Mouse (Mus musculus): Measurements from ENCODE around the gene Mvd.
A peak's percentile ranks its signal among the peaks of the same experiment; 100 is the strongest.

Gene Mvd

GRCm38 (mm10) chr8:122443262-122444006, at the start of gene Mvd:
Mvd (minus strand) TSS chr8:122443422.
- peak; percentile 99 for DNase-seq (ENCODE audit: low read depth, low spot score)

DNA sequence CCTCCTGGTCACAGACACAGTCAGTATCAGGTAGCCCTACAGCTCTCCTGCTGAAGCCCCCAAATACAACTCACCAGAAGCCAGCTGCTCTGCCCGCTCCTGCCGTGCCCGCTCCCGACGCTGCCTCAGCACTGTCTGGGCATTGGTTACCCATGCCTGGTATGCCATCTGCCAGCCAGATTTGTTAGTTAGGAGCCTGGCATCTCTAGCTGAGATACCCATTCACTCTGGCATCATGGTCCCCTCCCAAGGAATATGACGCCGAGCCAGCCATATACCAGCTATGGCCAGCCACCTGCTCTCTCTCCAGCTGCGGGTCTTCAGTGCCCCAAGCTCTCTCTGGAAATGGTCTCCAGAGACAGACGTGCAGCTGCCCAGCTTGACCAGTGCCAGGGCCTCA, 45.2 kb upstream of the Mvd start:
- no peak for DNase-seq (ENCODE audit: low read depth, low spot score)

- DNase-seq (ENCODE audit: low read depth, low spot score) = no peak
Measured at GRCm38 (mm10) chr8:122484831-122485230, 41.6 kb upstream of the Mvd start.

- peak; percentile 39 for DNase-seq (ENCODE audit: low read depth, low spot score)
Measured at GRCm38 (mm10) chr8:122483877-122484276, 40.7 kb upstream of the Mvd start.

DNA sequence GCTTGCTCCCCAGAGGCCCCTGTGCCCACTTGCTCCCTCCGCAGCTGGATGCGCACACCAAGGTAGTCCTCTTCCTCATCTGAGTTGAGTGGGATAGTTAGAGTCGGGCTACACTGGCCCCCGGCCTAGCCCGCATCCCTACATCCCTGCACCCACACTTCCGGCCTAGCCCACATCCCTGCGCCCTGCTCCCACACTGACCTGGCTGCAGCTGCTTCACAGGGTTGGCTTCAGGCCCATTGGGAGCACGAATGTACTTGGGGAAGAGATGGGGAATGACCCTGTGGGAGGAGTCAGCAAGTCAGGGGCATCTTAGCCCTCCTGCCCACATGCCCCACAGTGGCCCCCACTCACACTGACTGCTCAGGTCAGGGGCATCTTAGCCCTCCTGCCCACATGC, 39.2 kb upstream of the Mvd start:
- no peak for DNase-seq (ENCODE audit: low read depth, low spot score)

DNA sequence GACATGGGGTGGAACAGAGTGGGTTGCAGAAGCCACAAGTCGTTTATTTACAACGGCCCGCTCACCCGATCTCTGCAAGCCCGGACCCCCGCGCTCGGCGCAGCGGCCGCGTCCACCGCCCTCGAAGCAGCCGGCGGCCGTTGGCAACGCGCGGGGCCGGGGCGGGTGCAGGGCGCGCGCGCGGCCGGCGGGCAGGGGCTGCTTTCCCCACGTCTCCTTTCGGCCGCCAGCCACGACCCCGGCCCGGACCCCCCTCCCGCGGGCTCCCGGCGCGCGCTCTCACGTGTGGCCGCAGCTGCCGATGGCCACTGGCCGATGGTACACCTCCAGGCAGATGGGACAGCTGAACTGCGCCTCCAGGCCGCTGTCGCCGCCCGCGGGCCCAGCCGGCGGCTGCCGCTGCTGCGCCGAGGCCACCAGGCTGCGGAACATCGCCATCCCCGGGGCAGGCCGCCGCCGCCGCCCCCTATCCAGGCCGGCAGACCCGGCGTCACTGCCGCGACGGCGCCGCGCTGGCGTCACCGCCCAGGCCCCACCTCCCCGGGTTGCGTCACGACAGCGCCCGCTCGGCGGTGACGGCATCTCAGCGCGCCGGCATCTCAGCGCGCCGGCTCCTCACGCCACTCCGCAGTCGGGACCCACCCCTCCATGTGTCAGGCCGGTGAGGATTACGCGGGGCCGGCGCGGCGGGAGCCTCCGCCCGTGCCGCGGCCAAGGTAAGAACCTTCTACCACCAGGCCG, 32.5 kb upstream of the Mvd start, which contains the start of the genes Rnf166 and Ctu2:
TSS of gene Rnf166 (minus strand) at position 485 of the 741 bp plus-strand sequence.
TSS of gene Ctu2 (plus strand) at position 564 of the 741 bp plus-strand sequence.
- peak; percentile 97 for DNase-seq (ENCODE audit: low read depth, low spot score)

DNA sequence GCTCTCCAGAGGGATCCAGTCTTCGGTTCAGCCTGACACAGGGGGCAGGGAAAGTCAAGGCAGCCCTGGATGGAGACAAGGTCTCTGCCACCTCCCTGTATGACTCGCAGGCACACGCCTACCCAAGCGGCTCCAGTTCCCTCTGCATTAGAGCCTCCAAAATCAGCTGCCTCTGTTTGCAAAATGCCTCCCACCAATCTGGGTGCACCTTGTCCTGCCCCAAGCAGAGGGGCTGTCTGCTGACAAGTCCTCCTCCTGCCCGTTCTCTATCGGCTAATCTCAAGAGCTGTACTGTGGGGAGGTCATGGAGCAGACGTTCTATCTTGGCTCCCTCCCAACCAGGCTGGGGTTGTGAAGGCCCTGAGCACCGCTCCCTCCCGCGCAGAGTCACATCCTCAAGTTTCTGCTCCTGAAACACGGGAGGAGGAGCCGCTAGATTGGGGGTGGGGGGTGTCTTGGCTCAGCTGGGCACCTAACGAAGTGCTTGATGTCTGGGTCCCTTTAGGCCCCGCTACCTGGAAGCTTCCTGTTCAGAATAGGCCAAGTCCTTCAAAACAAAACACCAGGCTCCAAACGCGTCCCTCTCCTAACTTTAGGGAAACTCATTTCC, 31.8 kb upstream of the Mvd start:
- peak; percentile 50 for DNase-seq (ENCODE audit: low read depth, low spot score)

GRCm38 (mm10) chr8:122473911-122474421, 30.7 kb upstream of the Mvd start:
- DNase-seq (ENCODE audit: low read depth, low spot score) = peak; percentile 55

GRCm38 (mm10) chr8:122470691-122471090, 27.5 kb upstream of the Mvd start:
- DNase-seq (ENCODE audit: low read depth, low spot score) = no peak

GRCm38 (mm10) chr8:122469965-122470364, 26.7 kb upstream of the Mvd start:
- no peak for DNase-seq (ENCODE audit: low read depth, low spot score)

DNA sequence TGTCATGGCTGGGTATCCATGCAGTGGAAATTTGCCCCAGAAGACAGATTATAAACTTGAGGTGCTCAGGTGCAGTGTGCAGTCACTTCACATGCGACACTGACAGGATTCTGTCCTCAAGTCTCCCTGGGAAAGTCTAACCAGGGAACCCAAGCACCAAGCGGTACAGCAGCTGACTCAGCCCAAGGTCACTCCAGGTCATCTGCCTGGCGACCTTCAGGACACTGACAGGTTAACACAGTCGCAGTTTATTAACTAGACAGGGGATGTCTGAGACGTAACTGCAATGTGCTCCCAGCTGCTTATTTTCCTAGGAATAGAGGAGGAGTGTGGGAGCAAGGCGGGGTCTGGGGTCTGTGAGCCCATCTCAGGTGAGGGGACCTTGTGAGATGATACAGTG, 26.2 kb upstream of the Mvd start:
- no peak for DNase-seq (ENCODE audit: low read depth, low spot score)

DNA sequence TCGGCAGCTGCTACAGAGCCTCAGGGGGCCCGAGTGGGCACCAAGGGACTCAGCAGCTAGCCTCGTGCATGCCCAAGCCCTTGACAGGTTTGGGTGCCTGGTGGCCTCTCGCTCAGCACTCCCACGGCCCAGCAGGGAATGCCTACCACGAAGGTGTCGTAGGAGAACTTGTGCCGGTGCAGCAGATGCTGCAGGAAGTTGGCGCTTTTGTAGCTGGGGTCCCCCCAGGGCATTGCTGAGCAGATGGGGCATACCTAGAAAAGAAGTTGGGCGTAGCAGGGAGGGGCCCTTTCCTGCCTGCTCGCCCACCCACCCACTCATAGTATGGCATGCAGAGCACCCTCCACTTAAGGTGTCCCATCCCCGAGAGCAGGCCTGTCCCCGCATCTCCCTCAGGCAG, 24.6 kb upstream of the Mvd start:
- no peak for DNase-seq (ENCODE audit: low read depth, low spot score)

DNA sequence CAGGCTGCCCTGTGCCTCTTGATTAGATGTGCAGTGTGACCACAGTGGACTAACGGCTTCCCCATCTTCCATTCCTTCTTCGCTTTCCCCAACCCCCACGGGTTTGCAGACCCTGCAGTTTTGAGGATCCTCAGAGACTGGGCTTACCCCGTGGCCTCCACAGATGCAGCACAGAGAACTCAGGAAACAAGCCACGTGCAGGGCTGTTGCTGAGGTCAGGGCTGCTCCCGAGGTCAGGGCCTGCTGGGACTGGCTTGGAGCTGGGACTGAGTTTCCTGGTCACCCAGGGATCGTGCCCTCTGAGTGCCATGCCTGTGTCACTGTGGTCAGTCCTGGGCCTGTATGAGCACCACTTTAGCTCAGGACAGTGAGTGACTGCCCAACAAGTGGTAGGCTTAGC, 21.8 kb upstream of the Mvd start:
- no peak for DNase-seq (ENCODE audit: low read depth, low spot score)

GRCm38 (mm10) chr8:122463651-122464640, 20.7 kb upstream of the Mvd start:
- peak; percentile 63 for DNase-seq (ENCODE audit: low read depth, low spot score)

DNA sequence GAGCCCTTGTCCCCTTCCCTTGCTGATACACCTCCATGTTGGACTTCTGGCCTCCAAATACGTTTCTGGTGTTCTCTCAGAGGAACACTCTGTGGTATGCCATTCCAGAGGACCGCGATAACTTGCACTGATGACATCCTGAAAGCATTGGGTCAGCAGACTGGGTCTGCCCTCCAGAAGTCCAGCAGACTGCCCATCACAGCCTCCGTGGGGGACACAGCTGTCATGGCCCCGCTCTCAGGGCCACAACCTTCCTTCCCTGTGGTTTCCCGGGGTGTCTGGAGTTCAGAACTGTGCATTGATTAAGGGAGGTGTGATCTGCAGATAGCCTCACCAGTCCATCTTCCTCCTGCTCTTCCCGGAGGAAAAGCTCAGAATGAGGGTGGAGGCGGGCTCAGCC, 19.3 kb upstream of the Mvd start:
- DNase-seq (ENCODE audit: low read depth, low spot score) = no peak

DNA sequence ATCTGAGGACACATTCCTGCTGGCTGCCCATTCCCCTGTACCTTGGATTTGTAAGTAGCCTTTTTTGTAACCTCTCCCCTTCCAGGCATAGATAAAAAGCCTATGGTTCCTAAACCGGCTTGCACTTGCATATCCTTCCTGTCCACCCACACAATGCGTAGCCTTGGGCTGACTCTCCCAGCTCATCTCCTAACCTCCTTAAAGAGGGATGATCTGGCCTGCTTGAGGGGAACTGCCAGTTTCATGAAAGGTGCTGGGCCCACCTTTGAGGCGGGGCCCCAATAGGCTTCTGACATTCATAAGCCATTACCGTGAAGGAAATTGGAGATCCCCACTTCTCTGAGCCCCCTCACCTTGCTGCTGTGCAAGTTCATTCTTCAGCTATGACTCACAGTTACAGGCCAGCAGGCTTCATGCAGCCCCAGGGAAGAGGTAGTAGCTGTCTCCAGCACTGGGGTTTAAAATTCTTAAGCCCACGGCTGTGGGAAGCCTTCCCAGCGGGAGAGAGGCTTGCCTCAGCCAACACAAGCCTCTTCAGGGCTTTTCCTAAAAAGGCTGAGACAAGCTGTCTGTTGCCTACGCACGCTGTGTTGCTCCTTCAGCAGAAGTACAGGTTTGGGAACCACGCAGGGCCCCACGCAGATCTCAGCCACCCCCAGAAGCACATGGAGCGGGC, 18.4 kb upstream of the Mvd start:
- peak; percentile 33 for DNase-seq (ENCODE audit: low read depth, low spot score)

DNA sequence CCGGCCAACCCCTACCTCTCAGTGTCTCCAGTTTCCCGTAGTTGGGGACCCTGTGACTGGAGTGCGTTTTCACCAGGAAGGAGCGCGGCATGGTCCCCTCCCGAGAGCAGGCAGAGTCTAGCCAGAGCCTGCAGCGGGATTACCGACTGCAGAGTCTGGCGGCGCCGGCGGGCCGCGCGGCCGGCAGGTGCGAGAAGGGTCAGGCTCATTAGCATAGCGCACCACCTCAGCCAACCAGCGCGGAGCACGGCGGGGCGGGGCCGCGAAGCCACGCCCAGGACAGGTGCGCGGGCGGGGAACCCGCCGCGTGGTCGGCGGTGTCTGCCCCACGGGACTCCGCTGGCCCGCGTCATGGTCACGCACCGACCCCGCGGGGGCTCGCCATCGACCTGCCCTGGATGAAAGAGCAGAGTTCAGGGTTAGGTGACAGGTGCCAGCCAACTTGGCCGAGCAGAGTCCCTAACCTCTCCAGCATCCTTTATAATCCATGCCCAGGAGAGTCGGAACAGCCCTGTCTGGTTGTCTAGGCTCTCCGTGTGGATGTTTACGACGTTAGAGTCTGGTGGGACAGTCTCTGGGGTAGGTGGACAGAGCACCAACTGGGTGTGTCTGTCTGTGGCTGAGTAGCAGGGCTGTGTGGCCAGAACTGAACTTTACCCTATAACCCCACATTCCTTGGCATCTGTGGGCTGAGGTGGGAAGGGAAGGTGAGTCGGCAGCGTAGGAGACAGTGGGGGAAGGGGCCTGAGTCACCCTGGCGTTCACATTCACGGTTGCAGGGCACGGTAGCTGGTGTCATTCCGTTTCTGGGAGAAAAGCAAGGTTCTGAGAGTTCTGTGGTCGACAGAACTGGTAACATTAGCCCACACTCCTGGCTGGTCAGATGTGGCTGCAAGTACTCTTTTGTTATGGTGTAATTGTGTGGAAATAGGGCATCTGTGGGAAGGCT, 17.6 kb upstream of the Mvd start, which contains the start of gene Snai3:
TSS of gene Snai3 (minus strand) at position 210 of the 949 bp plus-strand sequence.
- peak; percentile 77 for DNase-seq (ENCODE audit: low read depth, low spot score)

DNA sequence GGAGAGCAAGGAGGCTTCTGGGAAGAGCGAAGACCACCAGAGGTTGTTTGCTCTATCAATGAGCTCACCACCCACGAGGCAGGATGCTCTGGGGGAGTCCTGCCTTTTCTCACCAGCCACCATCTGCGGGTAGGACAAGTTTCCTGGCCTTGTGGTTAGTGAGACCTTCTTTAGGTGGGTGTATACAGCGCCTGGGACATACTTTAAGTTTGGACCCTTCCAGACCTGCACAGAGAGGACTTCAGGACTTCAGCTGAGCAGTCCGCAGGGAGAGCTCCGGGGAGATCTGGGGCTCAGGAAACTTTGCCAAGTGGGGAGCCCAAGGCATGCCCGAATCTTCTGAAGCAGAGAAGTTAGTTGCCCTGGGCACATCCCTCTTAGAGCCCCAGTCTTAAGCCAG, 16.8 kb upstream of the Mvd start:
- peak; percentile 53 for DNase-seq (ENCODE audit: low read depth, low spot score)

DNA sequence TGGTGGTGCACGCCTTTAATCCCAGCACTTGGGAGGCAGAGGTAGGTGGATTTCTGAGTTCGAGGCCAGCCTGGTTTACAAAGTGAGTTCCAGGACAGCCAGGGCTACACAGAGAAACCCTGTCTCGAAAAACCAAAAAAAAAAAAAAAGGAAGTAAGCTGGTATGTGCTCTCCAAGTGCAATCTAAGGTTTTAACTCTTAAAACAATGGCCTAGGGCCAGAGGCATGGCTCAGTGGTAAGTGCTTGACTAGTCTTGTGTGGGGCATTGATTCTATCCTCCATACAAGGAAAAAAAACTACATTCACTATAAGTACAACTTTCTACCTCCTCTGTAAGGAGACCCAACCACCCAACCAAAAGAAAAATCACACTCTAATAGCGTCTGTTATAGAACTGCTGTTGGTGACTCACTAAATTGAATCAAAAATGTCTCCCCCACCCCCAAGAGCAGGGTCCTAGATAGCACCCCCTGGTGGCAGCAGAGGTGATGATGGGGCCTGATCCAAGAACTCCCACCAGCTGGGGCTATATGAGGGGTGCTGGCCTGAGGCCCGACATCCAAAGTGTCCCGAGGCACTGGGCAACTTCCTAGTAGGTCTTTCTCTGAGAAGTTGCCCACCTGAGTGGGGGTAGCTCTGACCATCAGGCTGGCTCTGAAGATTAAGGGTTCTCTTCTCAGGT, 16.1 kb upstream of the Mvd start:
- DNase-seq (ENCODE audit: low read depth, low spot score) = peak; percentile 70

Data from CD4-positive, CD25-positive, alpha-beta regulatory T cell, adult 2 months (primary cell).